Mouse (Mus musculus) 3T3-L1 (cell line): ENCODE data around the gene Samsn1.
A peak's percentile ranks its signal among the peaks of the same experiment; 100 is the strongest.

ENCODE experiments used
- DNase-seq: peaks from one replicate; pipeline ENCODE4 v3.0.0-alpha.2; 2015; ENCODE audit warnings: low read depth, low spot score

Gene Samsn1

DNA sequence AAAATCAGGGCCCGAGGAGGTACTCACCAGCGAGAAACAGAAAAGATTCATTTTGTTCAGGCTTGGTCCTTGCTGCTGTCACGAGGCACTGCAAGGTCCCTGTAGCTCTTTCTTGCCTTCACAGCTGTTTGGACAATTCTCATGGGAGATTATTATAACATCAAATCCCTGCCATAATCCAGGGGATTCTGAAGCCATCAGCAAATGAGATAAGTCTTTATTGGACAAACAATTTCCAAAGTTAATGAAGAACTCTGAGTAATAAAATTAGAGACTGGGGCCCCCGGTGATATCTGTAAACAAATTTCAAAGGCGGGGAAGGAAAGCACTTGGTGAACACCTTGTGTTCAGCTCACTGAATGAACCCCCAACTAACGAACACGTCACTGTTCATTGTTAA is at the start of gene Samsn1:
Gene Samsn1 (minus strand): TSS at position 101 of the 400 bp plus-strand sequence.
- no peak for DNase-seq

DNA sequence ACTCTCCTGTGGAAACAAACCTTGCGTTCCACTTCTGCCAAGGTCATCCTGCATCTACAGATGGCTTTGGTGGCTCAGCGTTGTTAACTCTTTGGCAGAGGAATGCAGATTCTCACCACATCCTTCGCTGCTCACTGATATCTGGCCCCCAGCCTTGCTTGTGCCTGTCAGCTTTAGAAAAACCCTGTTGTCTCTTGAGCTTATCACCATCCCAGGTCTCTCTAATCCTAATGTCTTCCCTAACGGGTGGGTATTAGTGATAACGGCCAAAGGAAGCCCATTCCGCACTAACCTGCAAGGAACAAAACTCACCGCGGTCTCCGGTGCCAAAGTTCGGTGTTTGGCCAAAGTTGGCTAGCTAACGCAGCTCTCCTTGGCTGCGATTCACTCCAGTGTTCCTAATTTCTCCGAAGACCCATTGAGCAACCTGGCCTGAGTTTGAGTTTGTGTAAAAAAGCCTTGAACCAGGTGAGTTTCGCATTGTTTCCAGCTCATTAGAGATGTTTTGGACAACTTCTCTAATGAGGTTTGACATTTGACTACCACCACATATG is 44.1 kb upstream of the Samsn1 start:
- DNase-seq = no peak

GRCm38 (mm10) chr16:76054976-76055375 is 32.9 kb upstream of the Samsn1 start:
- no peak for DNase-seq

- DNase-seq = no peak
These were observed 32.0 kb upstream of the Samsn1 start for GRCm38 (mm10) chr16:76054079-76054478.

DNA sequence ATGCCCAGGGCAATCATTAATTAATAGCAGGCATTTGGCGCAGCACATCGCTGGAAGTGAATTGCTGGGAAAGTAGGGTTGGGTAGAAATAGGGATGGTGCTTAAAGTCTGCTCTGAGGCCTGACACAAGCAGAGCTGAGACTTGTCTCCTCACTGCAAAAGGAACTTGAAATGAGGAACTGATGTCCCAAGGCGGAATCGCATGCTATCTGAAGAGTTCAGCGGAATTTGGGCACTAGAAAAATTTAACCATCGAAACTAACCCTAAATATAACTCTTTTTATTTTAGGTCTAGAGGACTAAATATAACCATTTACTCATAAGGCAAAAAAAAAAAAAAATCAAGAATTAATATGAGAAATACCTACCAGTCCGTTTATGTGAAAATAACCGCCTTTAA is 31.5 kb upstream of the Samsn1 start:
- DNase-seq = no peak

DNA sequence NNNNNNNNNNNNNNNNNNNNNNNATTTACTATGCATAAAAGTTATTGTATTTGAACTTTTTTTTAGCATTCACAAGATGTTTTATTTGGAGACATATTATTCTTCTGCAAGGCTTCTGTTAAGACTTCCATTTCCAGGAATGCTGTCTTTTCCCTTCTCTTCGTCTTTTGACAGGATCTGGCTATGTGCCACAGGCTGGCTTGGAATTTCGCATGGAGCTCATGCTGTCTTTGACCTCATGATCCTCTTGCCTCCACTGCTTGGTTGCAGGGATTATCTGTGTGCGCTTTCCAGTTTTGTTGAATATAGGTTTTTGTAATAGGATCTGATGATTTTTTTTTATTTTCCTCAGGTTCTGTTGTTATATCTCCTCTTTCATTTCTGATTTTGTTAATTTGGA is 25.0 kb upstream of the Samsn1 start:
- no peak for DNase-seq

- no peak for DNase-seq
These were observed 18.4 kb upstream of the Samsn1 start for GRCm38 (mm10) chr16:76040319-76040945.

DNA sequence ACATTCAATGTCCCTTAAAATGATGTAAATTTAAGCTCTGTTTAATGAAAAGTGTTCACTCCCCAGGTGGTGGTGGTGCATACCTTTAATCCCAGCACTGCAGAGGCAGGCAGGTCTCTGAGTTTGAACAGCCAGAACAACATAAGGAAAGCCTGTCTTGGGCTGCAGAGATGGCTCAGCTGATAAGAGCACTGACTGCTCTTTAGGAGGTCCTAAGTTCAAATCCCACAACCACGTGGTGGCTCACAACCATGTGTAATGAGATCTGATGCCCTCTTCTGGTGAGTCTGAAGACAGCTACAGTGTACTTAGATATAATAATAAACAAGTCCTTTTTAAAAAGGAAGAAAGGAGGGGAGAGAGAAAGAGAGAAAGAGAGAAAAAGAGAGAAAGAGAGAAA is 2.9 kb downstream of the Samsn1 start:
- DNase-seq = no peak

GRCm38 (mm10) chr16:76003812-76004389 is 18.2 kb downstream of the Samsn1 start:
- no peak for DNase-seq

DNA sequence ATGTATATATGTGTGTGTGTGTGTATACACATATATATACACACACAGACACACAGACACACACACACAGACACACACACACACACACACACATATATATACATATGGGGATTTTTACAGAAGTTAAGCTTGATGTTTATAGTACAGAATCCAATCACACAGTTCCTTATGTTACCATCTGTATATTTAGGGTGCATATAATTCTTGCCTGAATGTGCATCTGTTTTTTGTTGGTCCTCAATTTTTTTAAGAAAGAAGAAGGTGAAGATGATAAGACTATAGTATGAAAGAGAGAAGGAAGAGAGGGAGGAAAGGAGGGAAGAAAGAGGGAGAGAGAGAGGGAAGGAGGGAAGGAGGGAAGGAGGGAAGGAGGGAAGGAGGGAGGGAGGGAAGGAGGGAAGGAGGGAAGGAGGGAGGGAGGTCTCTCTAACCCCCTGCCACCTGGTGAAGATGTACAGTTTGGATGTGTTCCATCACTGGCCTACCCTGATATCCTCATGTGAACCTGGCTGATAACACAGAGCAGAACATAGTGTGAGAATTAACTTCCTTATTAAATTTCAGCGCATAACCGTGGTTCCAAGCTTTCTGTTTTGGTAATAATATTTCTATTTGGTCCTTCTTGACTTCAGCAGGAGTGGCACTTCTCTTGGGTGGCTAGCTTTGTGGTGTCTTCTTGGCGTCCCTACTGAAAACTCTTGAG is 19.1 kb downstream of the Samsn1 start:
- DNase-seq = no peak

GRCm38 (mm10) chr16:76002287-76002686 is 19.8 kb downstream of the Samsn1 start:
- DNase-seq = no peak

- DNase-seq = no peak
These were observed 20.3 kb downstream of the Samsn1 start for GRCm38 (mm10) chr16:76001788-76002187.

DNA sequence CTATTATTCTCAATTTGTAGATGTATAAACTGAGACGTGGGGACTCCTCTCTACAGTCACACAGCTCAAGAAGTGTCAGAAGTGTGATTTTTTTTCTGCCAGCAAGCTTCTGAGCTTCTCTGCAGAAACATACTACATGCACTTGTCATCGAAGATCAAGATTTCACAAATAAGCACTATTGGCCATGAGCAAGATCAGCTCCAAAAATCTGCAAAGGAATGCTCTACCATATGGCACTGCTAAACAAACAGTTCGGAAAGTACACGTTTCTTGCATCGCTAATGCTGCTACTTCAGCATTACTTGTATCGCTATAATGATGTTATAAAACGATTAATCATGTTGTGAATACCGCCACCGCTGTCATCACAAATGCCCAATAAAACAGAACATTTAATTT is 22.0 kb downstream of the Samsn1 start:
- DNase-seq = no peak

- DNase-seq = no peak
These were observed 31.9 kb downstream of the Samsn1 start for GRCm38 (mm10) chr16:75990173-75990572.

- DNase-seq = peak; percentile 6
These were observed 38.2 kb downstream of the Samsn1 start for GRCm38 (mm10) chr16:75983831-75984230.

DNA sequence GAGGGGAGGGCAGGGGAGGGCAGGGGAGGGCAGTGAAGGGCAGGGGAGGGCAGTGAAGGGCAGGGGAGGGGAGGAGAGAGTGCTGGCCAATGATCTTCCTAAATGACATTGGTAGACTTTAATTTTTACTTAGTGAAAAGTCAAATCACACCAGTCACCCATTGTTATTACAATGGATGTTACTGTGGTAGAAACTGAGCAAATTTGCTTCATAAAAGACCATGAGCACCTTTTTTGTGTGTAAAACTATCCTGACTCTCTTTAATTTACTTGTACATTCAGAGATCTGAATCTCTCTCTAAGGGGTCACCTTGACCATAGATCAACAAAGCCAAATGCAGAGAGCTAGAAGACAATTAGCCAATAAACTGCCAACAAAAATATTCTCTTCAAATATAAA is 42.7 kb downstream of the Samsn1 start:
- no peak for DNase-seq

DNA sequence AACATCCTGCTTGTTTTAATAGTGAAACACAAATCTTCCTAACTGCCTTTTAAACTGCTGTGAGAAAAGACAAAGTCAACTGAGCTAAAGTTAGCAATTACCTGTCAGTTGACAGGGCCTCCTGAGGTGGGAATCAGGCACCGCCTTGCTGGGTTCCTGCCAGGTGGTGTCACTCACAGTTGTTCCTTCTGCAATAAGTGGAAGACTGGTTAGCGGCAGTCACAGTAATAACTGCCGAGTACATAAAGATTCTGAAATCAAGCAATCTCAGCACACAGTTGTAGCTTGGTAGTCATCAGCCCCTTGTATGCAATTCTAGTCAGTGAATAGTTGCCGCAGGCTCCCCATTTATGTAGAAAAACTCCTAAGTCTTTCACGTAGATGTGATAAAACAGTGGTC is 44.3 kb downstream of the Samsn1 start:
- no peak for DNase-seq

GRCm38 (mm10) chr16:75975682-75976332 is 46.3 kb downstream of the Samsn1 start:
- DNase-seq = no peak

DNA sequence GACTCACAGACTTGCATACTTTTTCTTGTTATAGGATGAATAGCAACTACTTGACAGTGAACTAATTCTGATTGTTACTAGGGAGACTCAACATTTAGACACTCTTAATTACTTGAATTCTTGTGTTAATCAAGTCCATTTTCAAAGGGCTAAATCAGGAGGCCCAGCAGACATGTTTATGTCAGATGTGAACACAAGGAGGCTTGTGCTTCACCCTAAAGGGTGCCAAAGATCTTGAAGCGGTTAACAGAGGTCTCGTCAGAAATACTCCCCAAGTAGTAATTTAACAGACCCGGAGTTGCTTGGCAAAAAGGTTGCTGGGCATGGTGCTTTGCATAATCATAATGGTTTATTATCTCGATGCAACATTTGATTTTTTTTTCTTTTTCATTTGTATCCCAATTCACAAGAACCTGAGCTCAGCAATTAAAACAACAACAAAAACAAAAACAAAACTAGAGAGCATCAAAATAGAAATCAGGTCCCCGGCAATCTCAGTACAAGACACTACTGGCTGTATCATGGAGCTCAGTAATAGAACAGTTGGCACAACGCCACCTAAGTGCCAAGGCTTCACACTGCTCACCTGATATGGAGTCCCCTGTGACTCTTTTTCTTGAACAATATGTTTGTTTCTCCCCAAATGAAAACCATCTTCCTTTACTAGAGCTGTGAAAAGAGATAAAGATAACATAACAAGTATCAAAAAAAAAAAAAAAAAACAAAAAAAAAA is 51.6 kb downstream of the Samsn1 start:
- DNase-seq = no peak

DNA sequence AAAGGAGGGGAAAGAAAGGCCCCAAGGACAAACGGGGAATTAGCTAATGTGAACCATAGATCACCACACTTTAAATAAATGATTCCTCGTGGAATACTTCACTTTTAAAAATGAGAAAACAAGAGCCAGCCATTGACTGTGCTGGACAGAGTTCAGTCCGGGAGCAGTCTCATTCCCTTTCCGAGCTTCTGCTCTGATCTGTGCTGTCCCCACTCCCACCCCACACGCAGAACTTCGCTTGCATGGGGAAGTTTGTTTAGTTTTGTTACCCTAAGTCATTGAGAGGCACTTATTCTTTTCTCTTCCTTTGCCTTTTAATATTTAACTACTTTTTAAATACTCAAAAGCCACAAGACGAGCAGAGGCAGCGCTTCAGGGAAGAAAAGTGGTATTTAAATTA is 60.1 kb downstream of the Samsn1 start:
- no peak for DNase-seq

DNA sequence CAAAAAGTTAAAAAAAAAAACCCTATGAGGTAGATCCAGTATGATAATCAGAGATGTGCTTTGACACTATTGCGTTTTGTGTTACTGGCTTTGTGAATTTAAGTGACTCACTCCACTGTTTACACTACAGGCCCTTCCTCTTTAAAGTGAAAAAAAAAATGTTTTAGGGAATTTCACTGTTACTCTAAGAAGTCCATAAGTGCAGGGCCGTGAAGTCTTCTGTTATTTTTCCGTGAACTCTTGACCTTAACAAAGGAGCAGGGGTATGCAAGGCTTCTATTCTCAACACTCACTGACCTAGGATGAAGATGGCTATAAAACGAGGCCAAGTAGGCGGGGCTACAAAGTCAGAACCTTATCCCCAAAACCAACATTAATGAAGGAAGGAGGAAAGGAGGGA is 60.6 kb downstream of the Samsn1 start:
- DNase-seq = no peak

- no peak for DNase-seq
These were observed 61.0 kb downstream of the Samsn1 start for GRCm38 (mm10) chr16:75961036-75961435.
